Mouse (Mus musculus): ENCODE data around the gene Oxsr1.
"Not testable (repeated sequence)": the region's sequence is repeated elsewhere in the genome, so short reads cannot be mapped to it uniquely, and the experiment has no call there.

The Oxsr1 gene

DNA sequence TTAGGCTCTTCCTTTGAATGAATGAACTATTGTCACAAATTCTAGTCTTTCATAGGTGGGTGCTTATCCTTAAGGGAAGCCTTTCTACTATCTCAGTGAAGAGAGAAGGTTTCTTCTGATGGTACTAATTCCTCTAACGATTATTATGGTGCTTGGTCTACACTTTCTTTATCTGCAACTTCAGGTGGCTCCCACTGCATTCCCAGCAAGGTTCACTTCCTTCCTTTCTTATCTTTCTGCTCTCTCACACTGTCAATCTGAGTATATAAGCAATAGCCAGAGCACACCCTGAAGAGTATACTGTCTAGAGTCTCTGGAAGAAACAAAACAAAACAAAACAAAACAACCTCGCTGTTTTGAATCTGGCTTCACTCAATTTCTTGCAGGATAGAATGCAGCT, 102.6 kb downstream of the Oxsr1 start:
- no peak for DNase-seq (ENCODE audit: low spot score in 2 of 2)

DNA sequence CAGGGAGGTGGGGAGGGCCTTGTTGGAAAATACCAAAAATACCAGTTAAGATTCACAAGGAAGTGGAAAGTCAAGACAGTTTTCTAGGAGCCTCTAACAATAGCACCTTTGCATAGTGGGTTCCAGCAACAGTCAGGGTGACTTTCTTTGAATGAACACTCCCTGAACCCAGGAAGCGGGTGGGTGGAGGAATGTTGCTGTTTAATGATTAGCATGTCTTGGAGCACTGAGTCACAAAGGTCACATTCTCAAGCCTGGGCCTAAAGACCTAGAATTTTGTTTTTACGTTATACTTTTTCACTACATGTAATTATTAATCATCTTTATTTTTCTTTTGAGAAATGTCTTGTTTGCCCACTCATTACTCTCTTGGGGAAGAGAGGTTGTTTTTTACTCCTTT, 106.9 kb downstream of the Oxsr1 start:
- DNase-seq (ENCODE audit: low spot score in 2 of 2), result not testable (repeated sequence)

DNA sequence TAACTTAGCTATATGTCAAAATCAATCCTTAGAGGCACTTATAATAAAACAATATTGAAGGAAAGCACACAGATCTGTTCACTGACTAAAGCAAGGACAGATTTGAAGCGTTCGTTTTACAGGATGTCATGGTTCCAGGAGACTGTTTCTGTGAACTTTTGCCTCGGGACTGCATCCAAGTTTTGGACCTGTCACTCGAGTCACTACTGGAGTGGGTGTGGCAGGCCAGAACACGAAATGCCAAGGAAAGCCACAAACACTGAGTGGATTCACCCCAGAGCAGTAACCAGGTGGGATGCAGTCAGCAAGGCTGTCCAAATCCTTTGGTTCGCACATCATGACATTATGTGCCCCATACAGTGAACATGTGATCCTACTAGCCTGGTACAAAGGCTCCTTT, 107.6 kb downstream of the Oxsr1 start:
- no peak for DNase-seq (ENCODE audit: low spot score in 2 of 2)

DNA sequence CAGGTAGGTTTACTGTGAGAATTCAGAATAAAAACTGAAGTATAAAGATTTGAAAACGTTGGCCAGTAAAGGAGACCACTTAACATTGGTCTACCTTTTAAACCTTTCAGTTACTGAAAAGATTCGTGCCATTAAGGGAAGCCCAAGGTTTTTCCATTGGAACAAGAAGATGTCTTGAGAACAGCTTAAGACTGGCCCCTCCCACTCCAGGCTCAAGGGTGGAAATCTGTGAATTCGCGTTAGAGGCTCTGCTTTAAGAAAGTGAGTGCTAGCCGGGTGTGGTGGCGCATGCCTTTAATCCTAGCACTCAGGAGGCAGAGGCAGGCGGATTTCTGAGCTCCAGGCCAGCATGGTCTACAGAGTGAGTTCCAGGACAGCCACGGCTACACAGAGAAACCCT, 109.2 kb downstream of the Oxsr1 start:
- no peak for DNase-seq (ENCODE audit: low spot score in 2 of 2)

DNA sequence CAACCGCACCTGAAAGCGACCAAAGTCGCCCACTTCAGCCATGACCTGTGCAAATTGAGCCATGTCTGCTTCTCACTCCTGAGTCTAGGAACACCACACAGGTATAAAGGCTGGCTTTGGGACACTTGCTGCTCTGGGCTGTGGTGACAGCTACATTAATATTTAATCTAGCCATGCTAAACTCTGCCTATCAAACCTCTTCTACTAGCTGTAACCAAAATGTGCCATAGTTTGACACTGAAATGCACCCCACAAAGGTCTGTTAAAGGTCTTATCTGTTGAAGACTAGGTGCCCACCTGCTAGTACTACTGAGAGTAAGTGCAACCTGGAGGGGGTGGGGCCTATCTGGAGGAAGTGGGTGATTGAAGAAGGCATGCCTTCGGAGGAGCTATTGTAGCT, 113.2 kb downstream of the Oxsr1 start, which contains the start of gene Slc22a13:
Gene Slc22a13, minus strand, starts transcription at position 101 of the 400 bp plus-strand sequence.
- no peak for DNase-seq (ENCODE audit: low spot score in 2 of 2)

DNA sequence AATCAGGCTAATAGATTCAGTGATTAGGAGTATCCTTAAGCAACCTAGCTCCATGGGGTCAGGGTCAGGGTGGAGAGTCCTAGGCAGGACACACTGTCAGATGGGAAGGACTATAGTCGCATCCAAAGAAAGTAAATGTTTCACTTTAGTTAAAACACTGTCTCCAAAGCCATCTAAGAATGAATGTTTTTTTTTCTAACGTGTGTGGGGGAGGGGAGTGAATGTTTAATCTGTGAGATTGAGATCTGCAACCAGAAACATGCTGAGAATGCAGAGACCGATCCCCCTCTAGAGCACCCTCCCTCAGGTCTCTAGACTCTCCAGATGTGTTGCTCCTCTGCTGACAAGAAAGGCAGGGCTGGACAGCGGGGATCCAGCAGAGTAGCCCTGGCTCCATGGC, 115.1 kb downstream of the Oxsr1 start:
- no peak for DNase-seq (ENCODE audit: low spot score in 2 of 2)

DNA sequence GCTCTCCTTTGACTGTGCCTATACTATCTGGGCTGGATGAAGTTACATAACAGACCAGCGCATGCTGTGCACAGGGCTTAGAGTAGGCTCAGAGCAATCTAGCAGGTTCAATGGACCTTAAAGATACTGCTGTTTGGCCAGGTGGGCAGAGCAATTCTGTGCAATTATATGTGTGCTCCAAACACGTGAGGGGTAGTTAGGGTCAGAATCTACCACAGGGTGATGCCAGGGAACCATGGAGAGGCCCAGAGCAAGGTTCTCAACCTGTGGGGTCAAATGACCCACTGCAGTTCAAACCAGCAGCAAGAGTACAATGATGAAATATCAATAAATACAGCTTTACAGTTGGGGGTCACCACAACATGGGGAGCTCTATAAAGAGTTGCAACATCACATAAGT, 115.6 kb downstream of the Oxsr1 start:
- DNase-seq (ENCODE audit: low spot score in 2 of 2), result no peak

DNA sequence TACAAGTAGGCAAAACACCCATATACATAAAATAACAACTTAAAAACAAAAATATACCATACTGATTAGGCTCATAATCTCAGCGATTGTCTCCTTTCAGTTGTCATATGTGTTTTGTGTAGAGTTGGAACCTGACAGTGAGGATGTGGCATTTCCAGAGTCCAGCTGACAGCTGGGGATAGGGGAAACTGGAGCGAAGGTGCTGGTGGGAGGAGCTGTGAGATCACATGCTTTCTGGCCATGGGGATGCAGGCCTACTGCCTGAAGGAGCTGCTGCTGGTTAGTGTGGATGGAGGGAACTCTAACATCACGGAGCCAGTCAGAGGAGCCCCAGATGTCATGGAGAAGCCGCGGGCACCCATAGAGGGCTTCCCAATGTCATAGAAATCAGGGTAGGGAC, 116.5 kb downstream of the Oxsr1 start:
- no peak for DNase-seq (ENCODE audit: low spot score in 2 of 2)

DNA sequence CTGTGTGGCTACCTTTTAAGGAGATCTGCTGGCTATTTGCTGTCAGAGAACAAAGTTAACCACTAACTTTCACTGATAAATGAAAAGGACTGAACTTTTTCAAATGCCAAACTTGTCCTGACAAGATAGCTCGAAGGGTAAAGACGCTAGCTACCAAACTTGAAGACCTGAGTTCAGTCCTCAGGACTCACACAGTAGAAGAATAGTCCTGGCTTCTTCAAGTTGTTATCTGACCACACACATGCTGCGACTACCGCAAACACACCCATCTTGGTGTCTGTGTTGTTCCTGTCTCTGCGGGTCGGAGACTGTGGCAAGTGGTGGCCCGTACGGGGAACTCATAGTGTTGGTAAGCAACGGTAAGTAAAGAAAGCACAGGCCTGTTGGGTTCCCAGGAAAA, 118.6 kb downstream of the Oxsr1 start:
- no peak for DNase-seq (ENCODE audit: low spot score in 2 of 2)

DNA sequence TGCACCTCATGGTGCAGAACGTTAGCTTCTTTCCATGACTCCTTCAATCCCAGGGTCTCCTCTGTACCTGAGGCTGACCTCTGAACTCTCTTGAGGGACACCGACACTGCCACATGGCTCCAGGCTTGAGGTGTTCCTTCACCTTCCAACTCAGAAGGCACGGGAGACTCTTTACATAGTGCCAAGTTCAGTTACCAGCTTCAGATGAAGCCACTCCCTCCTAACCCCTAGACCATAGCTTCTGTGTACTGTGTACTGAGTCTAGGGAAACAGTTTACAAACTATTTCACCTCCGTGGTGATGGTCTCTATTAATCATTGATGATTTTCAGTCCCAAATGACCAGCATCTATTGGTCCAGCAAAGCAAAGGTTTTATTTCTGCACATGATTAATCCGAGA, 120.6 kb downstream of the Oxsr1 start:
- no peak for DNase-seq (ENCODE audit: low spot score in 2 of 2)

DNA sequence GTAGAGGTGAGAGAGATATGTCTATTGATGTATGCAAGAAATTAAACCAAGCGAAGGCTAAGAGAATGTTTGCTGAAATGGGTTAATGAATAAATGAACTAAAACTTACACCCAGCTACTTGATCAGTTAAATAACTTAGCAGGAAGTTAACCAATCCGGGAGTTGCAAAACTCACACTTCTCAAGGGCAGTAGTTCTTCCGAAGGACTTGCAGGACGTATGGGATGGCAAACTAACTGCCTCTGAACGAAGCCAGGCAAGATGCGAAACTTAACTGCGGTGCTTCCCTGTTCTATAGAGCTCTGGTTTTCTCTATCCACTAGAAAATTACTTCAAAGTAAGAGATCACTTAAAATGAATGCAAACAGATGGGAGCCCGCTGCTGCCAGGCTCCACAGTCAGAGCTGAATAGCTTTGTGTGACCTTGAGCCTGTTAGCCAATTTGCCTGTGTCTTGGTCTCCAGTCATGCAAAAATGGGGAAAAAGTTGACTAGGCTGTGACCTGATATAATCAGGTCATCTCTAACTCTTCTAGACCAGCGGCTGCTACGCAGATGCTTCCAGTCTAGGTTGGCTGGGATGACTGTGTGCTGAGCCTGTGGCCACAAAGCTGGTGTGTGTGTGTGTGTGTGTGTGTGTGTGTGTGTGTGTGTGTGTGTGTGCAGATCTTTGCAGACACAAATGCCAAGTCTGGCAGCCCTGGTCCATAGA, 122.9 kb downstream of the Oxsr1 start:
- no peak for DNase-seq (ENCODE audit: low spot score in 2 of 2)

DNA sequence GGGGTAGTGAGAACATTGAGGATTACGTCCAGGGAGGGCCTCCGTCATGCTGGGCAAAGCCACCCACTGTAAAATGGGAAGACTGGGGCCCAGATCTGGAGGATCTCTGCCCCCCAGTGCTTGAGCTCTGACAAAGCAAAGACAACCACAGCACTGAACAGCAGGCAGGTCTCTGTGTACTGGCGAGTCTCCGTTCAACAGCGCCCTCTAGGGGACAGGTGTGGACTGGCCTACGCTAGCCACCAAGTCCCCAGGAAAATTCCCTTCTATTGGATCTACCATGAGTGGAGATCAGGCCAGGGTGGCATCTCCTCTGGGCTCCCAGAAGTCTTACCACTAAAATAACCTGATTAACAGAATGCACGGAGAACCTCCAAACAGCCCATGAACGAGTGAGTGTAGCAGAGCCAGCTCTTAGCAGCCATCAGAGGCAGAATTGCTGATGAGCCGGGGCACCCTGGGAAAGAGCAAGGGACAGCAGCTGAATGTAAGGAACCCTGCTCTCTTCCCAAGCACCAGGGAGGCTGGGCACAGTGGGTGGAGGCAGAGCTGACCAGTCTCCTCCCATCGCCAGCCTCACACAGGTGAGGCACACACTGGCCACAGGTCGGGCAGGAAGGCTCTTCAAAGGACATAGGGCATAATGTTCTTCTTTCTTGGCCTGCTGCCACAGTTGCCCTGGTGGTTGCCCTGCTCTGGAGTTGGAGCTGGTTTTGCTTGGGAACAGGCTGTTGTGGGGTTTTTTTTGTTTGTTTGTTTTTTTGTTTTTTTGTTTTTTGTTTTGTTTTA, 129.8 kb downstream of the Oxsr1 start:
- no peak for DNase-seq (ENCODE audit: low spot score in 2 of 2)

Data from spleen, postnatal 36 days (tissue).